Mouse (Mus musculus) kidney, adult 2 months (tissue): ENCODE data around the gene Rdh16f2. TPM values are rescaled to one million over a fixed set of nuclear protein-coding genes. Genes with fewer than 3 reads are reported as not detected.
"Not testable (repeated sequence)": the region's sequence is repeated elsewhere in the genome, so short reads cannot be mapped to it uniquely, and the experiment has no call there.

Experiments
- DNase-seq: peaks from one replicate; pipeline ENCODE4 v3.0.0; 2021
- H3K27ac ChIP-seq: fragments of 200-500 bp; 2 replicates; pipeline ENCODE4 v1.5.1; 2012; ENCODE audit warnings: low read depth, low read length, control low read depth, inconsistent platforms; ENCODE audit not compliant: insufficient read depth
- H3K27me3 ChIP-seq: fragments of 200-500 bp; replicated peaks from 2 replicates; pipeline ENCODE4 v1.6.1; 2012; ENCODE audit warnings: mild to moderate bottlenecking, moderate library complexity, low read length, inconsistent platforms; ENCODE audit not compliant: control insufficient read depth, insufficient read depth
- H3K36me3 ChIP-seq: fragments of 200-500 bp; 2 replicates; pipeline ENCODE4 v1.6.1; 2012; ENCODE audit warnings: mild to moderate bottlenecking, moderate library complexity, low read length, inconsistent platforms; ENCODE audit not compliant: control insufficient read depth, insufficient read depth
- H3K4me1 ChIP-seq: fragments of 200-500 bp; 2 replicates; pipeline ENCODE4 v1.6.1; 2011; ENCODE audit warnings: low read length; ENCODE audit not compliant: control insufficient read depth, insufficient read depth
- H3K4me3 ChIP-seq: fragments of 200-500 bp; 2 replicates; pipeline ENCODE4 v1.5.1; 2011; ENCODE audit warnings: mild to moderate bottlenecking, low read depth, low read length, control low read depth; ENCODE audit not compliant: insufficient read depth
- CTCF ChIP-seq: fragments of 200-500 bp; conservative IDR thresholded peaks from 2 replicates; pipeline ENCODE4 v1.5.1; 2011; ENCODE audit warnings: low read depth, mild to moderate bottlenecking, control low read depth, low read length, moderate library complexity, mixed read lengths; ENCODE audit not compliant: insufficient read depth, insufficient read length
- POLR2A ChIP-seq: fragments of 200-500 bp; IDR thresholded peaks from one replicate; pipeline ENCODE4 v1.6.1; 2011; ENCODE audit warnings: low read depth, low read length, control low read depth
- WGBS: fragments of 180-500 bp; shearing (Covaris S2); methylation state at CpG from one replicate; pipeline ENCODE4 v1.1.7; 2018; 5-methylcytosine and 5-hydroxymethylcytosine counted together
- polyA plus RNA-seq: library from polyadenylated mRNA; depleted of rRNA; stranded (reverse); fragments of >200 nt; gene quantifications from 2 replicates; pipeline ENCODE4 v1.2.3, GENCODE M21; 2012

Rdh16f2 gene
- polyA plus RNA-seq, 1 experiment: 483 TPM

GRCm38 (mm10) chr10:127891481-127891880 is 25.2 kb downstream of the Rdh16f2 start:
- H3K27me3 ChIP-seq: no peaks in the 10 kb centered on the region
- H3K4me3 ChIP-seq: no peak overlapping the region
- no peaks in the 10 kb centered on the region for H3K36me3 ChIP-seq
- H3K4me1 ChIP-seq: peaks cover 18% of the 10 kb centered on the region; the same call in 1 of the 2 replicates
- no peak for TF ChIP-seq CTCF
- no peak for TF ChIP-seq POLR2A
- 88% methylated on average over 1 of the region's 1 CpGs for WGBS
- no peak overlapping the region for H3K27ac ChIP-seq
- DNase-seq: no peak

GRCm38 (mm10) chr10:127893163-127894022 is 27.1 kb downstream of the Rdh16f2 start:
- not testable (repeated sequence) for H3K4me1 ChIP-seq, H3K36me3 ChIP-seq, H3K4me3 ChIP-seq, H3K27me3 ChIP-seq
- DNase-seq: peak; percentile 94
- H3K27ac ChIP-seq: peak overlapping the region; percentile 26; the same call in 1 of the 2 replicates
- 30% methylated on average over 5 of the region's 5 CpGs for whole genome bisulfite sequencing

GRCm38 (mm10) chr10:127896705-127897104 is 30.4 kb downstream of the Rdh16f2 start:
- WGBS: 72% methylated on average over 5 of the region's 5 CpGs

GRCm38 (mm10) chr10:127897506-127897905 is 31.2 kb downstream of the Rdh16f2 start:
- no peaks in the 10 kb centered on the region for H3K27me3 ChIP-seq
- no peaks in the 10 kb centered on the region for H3K36me3 ChIP-seq
- peaks cover 11% of the 10 kb centered on the region; the same call in 1 of the 2 replicates for H3K4me1 ChIP-seq
- H3K27ac ChIP-seq: no peak overlapping the region
- H3K4me3 ChIP-seq: no peak overlapping the region
- 77% methylated on average over 3 of the region's 3 CpGs for WGBS
- DNase-seq: peak; percentile 38
- TF ChIP-seq CTCF (no peak), POLR2A (no peak)

More at GRCm38 (mm10) chr10:127896705-127897104, 30.4 kb downstream of the Rdh16f2 start:
- no peak for TF ChIP-seq CTCF
- TF ChIP-seq POLR2A: no peak
- H3K4me3 ChIP-seq: no peak overlapping the region
- H3K36me3 ChIP-seq: no peaks in the 10 kb centered on the region
- DNase-seq: no peak
- no peak overlapping the region for H3K27ac ChIP-seq
- peaks cover 8% of the 10 kb centered on the region; the same call in 1 of the 2 replicates for H3K4me1 ChIP-seq
- H3K27me3 ChIP-seq: no peaks in the 10 kb centered on the region

GRCm38 (mm10) chr10:127898218-127898617 is 31.9 kb downstream of the Rdh16f2 start, which contains the start of gene Sdr9c7:
Gene Sdr9c7 (plus strand): TSS chr10:127898518.
- WGBS: 93% methylated on average over 2 of the region's 2 CpGs
- no peaks in the 10 kb centered on the region for H3K36me3 ChIP-seq
- no peak within 1 kb of the TSS for H3K27ac ChIP-seq
- no peak for TF ChIP-seq POLR2A
- TF ChIP-seq CTCF: no peak
- no peaks in the 10 kb centered on the region for H3K27me3 ChIP-seq
- H3K4me3 ChIP-seq: no peak within 1 kb of the TSS
- no peak for DNase-seq
- peaks cover 9% of the 10 kb centered on the region; the same call in 1 of the 2 replicates for H3K4me1 ChIP-seq

- DNase-seq: peak; percentile 82
- Histone ChIP-seq H3K27me3 (no peaks in the 10 kb centered on the region), H3K27ac (no peak overlapping the region), H3K36me3 (no peaks in the 10 kb centered on the region), H3K4me1 (peaks cover 10% of the 10 kb centered on the region; the same call in 1 of the 2 replicates), H3K4me3 (no peak overlapping the region)
- WGBS: 30% methylated on average over 5 of the region's 5 CpGs
- TF ChIP-seq CTCF (no peak), POLR2A (no peak)
Observed at GRCm38 (mm10) chr10:127899783-127900182, 33.5 kb downstream of the Rdh16f2 start.

- no peaks in the 10 kb centered on the region for H3K36me3 ChIP-seq
- DNase-seq: no peak
- no peak for TF ChIP-seq POLR2A
- no peak for TF ChIP-seq CTCF
- H3K27me3 ChIP-seq: no peaks in the 10 kb centered on the region
- H3K4me1 ChIP-seq: peaks cover 15% of the 10 kb centered on the region; the same call in 1 of the 2 replicates
- H3K27ac ChIP-seq: no peak overlapping the region
- WGBS: 49% methylated on average over 4 of the region's 4 CpGs
- no peak overlapping the region for H3K4me3 ChIP-seq
Observed at GRCm38 (mm10) chr10:127901751-127902150, 35.5 kb downstream of the Rdh16f2 start.
